Mouse (Mus musculus) heart, postnatal 0 days (tissue): ENCODE data around the gene Cer1.

Experiments used
- CTCF ChIP-seq: IDR thresholded peaks from 2 replicates; pipeline ENCODE4 v1.5.1; 2016; ENCODE audit warnings: antibody characterized with exemption, control low read depth, low read depth
- EP300 ChIP-seq: IDR thresholded peaks from 2 replicates; pipeline ENCODE4 v1.6.1; 2016; ENCODE audit warnings: antibody characterized with exemption, low read depth

- TF ChIP-seq CTCF (no peak), EP300 (no peak)
Measured at GRCm38 (mm10) chr4:82891049-82891448, 6.1 kb upstream of the Cer1 start.
